Mouse (Mus musculus) midbrain, embryonic 11.5 days (tissue): ENCODE data around the gene Rpl7a. TPM values are rescaled to one million over a fixed set of nuclear protein-coding genes. Genes with fewer than 3 reads are reported as not detected.

Source experiments
- ATAC-seq: fragments of 200-750 bp; cut with Nextera tagmentation; 2 replicates; pipeline ENCODE4 v1.8.0; 2017; ENCODE audit warnings: moderate TSS enrichment, moderate library complexity; ENCODE audit not compliant: low FRiP score
- DNase-seq: peaks from one replicate; pipeline ENCODE4 v3.0.0; 2015; ENCODE audit warnings: low spot score; ENCODE audit errors: missing footprints
- H3K27ac ChIP-seq: fragments of 300-500 bp; sonication (generic); 2 replicates; pipeline ENCODE4 v1.5.1; 2014; ENCODE audit warnings: low read depth, low read length
- H3K27me3 ChIP-seq: fragments of 300-500 bp; sonication (generic); 2 replicates; pipeline ENCODE4 v1.6.1; 2014; ENCODE audit warnings: mild to moderate bottlenecking, low read length, moderate library complexity, mixed read lengths; ENCODE audit not compliant: control insufficient read depth, insufficient read depth
- H3K36me3 ChIP-seq: fragments of 300-500 bp; sonication (generic); 2 replicates; pipeline ENCODE4 v1.6.1; 2014; ENCODE audit warnings: mild to moderate bottlenecking, low read length, moderate library complexity, mixed read lengths; ENCODE audit not compliant: control insufficient read depth, insufficient read depth
- H3K4me1 ChIP-seq: fragments of 300-500 bp; sonication (generic); 2 replicates; pipeline ENCODE4 v1.6.1; 2014; ENCODE audit warnings: low read length; ENCODE audit not compliant: control insufficient read depth, insufficient read depth
- H3K4me2 ChIP-seq: fragments of 300-500 bp; sonication (generic); 2 replicates; pipeline ENCODE4 v1.6.1; 2014; ENCODE audit warnings: mild to moderate bottlenecking, moderate library complexity
- H3K4me3 ChIP-seq: fragments of 300-500 bp; sonication (generic); 2 replicates; pipeline ENCODE4 v1.5.1; 2014; ENCODE audit warnings: low read depth, low read length
- H3K9ac ChIP-seq: fragments of 300-500 bp; sonication (generic); 2 replicates; pipeline ENCODE4 v1.6.1; 2014; ENCODE audit warnings: low read length
- H3K9me3 ChIP-seq: fragments of 300-500 bp; sonication (generic); 2 replicates; pipeline ENCODE4 v1.6.1; 2016; ENCODE audit warnings: low read length; ENCODE audit not compliant: control insufficient read depth
- WGBS: fragments of 180-500 bp; shearing (Covaris S2); extraction: QIAGEN DNeasy Blood & Tissue Kit; methylation state at CpG from one replicate; pipeline ENCODE4 v1.1.7; 2014; 5-methylcytosine and 5-hydroxymethylcytosine counted together
- polyA plus RNA-seq: library from polyadenylated mRNA; unstranded; fragments of >200 nt; fragmentation: Nextera tagmentation; extraction: Ambion mirVana; gene quantifications from 2 replicates; pipeline ENCODE4 v1.2.1, GENCODE M21; 2014

The Rpl7a gene
- polyA plus RNA-seq, 1 experiment from 2014 or later = 654 TPM

DNA sequence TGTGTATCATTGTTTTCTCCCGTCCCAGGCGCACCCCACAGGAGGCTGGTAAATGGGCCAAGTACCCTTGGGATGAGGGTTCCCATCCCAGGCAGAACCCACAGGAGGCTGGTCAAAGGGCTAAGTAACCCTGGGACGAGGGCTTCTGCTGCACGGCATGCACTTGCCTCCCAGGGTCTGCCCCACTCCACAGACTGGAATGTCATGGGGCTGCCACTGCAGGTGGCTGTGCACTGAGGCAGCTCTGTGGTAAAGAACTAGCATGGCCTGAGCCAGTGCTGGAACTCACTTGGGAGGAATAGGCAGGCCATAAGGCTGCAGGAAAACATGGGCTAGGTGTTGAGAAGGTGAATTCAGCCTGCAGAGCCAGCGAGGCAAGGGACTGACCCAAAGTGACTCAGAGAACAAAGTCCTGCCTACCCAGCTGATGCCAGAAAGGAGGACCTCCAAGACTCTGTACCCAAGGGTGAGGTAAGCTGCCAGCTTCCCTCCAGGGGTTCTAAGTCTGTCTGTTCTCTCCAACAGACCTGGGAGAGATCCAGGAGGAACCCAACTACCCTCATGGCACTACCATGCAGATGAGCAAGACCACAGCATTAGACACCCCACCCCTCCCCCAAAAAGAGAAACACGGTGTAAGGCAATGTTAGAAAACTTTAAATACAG, 9.8 kb downstream of the Rpl7a start:
- 83% methylated on average over 6 of the region's 6 CpGs for WGBS
- no peak overlapping the region for H3K27ac ChIP-seq
- H3K4me2 ChIP-seq = no peak overlapping the region
- H3K9ac ChIP-seq = no peak overlapping the region
- H3K9me3 ChIP-seq = no peaks in the 10 kb centered on the region
- DNase-seq (no peak), ATAC-seq (no peak)
- peaks cover 41% of the 10 kb centered on the region for H3K36me3 ChIP-seq
- H3K4me1 ChIP-seq = peaks cover 16% of the 10 kb centered on the region
- no peak overlapping the region for H3K4me3 ChIP-seq
- H3K27me3 ChIP-seq = no peaks in the 10 kb centered on the region

DNA sequence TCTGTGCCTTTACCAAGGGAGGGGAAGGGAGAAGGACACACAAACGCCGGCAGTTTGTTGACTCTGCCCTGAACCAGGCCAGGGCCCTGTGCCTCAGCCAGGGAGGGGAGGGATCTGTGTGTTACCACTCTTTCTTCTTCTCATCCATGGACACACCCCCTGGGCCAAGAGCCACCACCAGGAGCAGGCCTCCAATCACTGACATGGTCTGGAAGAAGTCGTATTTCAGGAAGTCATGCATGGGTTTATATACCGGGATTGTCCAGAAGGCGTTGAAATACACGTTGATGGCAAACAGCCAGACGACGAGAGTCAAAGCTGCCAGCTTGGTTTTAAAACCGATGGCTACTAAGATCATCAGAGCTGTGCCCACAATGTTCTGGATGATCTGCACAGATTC, 11.2 kb downstream of the Rpl7a start:
- no peak for ATAC-seq
- no peak overlapping the region for H3K4me2 ChIP-seq
- no peak overlapping the region for H3K4me3 ChIP-seq
- H3K27ac ChIP-seq = no peak overlapping the region
- WGBS = 91% methylated on average over 9 of the region's 9 CpGs
- H3K9ac ChIP-seq = no peak overlapping the region
- peaks cover 8% of the 10 kb centered on the region for H3K4me1 ChIP-seq
- no peak for DNase-seq
- no peaks in the 10 kb centered on the region for H3K9me3 ChIP-seq
- H3K27me3 ChIP-seq = no peaks in the 10 kb centered on the region
- peaks cover 49% of the 10 kb centered on the region for H3K36me3 ChIP-seq

DNA sequence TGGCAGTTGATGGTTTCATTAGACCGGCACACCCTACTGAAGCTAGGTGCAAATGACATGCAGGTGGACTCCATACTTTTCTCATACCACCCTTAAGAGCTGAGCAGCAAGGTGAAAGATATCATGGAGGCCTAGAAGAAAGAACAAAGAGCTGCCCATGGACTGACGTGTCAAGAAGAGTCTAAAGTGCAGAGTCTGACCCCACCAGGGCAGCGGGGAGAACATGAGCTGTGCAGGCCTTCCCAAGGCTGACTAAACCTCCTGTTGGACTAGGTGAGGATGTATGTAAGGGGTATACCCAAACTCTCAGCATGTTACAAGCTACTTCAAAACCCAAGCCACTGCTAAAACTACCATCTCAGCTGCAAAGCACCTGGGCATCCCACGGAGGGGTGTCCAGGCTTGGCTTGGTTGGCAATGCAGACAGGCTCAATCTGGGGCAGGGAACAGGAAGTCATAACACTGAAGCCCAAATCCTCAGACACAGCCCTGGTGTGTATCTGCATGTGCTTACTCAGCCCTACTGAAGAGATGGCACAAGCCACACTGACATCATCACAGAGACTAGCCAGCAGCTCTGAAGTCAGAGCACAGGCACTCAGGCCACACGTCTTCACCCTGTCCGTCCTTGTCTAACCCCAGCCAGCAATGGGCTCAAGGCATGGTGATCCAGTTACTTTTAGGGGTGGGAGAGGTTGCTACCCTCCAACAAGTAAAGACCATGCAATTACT, 17.3 kb downstream of the Rpl7a start:
- no peaks in the 10 kb centered on the region for H3K9me3 ChIP-seq
- peaks cover 28% of the 10 kb centered on the region for H3K36me3 ChIP-seq
- no peak for DNase-seq
- no peak overlapping the region for H3K27ac ChIP-seq
- H3K9ac ChIP-seq = no peak overlapping the region; the same call in 1 of the 2 replicates
- H3K4me2 ChIP-seq = no peak overlapping the region
- no peak for ATAC-seq
- H3K4me3 ChIP-seq = no peak overlapping the region
- 93% methylated on average over 6 of the region's 6 CpGs for WGBS
- H3K4me1 ChIP-seq = peaks cover 8% of the 10 kb centered on the region
- no peaks in the 10 kb centered on the region for H3K27me3 ChIP-seq

DNA sequence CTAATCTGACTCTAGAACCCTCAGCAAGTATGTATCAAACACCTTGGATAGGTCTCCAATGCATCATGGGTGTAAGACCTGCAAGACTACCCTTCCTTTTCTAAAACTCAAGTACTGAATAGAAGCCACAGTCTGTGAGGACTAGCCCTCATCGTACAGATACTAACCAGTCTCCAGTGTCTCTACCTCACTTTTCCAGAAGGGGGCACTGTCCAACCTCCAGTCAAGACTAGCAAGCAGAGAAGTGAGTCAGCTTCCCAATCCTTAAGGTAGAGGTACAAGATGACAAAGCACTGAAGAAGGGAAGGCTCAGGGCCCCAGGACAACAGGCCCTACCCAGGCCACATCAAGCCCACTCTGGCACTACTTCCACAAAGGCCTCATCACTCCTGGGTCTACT, 19.8 kb downstream of the Rpl7a start:
- Histone ChIP-seq H3K4me2 (no peak overlapping the region), H3K9ac (no peak overlapping the region), H3K27ac (no peak overlapping the region), H3K4me1 (peaks cover 8% of the 10 kb centered on the region), H3K9me3 (no peaks in the 10 kb centered on the region), H3K36me3 (peaks cover 7% of the 10 kb centered on the region), H3K27me3 (no peaks in the 10 kb centered on the region), H3K4me3 (no peak overlapping the region)
- peak; percentile 93 for DNase-seq
- no peak for ATAC-seq
- 56% methylated on average over 1 of the region's 1 CpGs for WGBS

DNA sequence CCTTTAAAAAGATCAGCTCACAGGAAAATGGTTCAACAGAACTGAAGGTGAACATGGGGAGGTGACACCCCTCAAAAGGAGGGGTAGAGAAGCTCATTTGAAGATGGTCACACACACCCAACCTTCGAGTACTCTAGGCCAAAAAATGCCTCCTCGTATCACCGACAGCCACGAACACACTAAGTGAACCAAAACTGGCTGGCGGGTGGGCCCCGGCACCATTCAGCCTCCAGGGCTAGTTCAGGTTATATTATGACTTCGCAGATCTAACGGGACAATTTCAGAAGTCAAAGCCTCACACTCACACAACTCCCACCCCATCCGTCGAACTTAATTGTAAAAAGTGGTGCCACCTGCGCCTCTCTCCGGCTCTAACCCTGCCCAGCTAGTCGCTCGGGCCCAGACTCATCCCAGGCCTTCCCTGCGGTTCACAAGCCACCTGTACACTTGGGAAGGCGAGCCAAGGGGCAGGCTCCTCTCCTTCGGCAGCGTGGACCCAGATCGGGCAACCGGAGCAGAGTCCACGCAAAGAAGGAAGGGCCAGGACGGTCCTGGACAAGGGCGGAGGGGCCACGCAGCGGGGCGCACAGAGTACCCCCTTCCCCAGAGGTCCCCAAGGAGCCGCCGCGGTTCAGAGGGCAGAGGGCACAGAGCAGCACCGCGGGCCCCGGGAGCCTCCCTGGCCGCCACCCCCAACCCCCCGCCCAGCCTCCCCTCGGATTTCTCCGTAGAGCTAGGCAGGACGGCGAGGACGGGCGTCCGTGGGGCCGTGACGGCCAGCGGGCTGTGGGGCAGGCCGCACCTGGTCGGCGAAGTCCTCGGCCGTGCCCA, 22.1 kb downstream of the Rpl7a start:
- Histone ChIP-seq H3K9ac (peak overlapping the region; percentile 97), H3K4me2 (peak overlapping the region; percentile 86), H3K4me3 (peak overlapping the region; percentile 97), H3K27me3 (no peaks in the 10 kb centered on the region), H3K4me1 (peaks cover 8% of the 10 kb centered on the region), H3K27ac (peak overlapping the region; percentile 68), H3K36me3 (no peaks in the 10 kb centered on the region), H3K9me3 (no peaks in the 10 kb centered on the region)
- 3% methylated on average over 38 of the region's 49 CpGs for WGBS
- ATAC-seq = no peak
- DNase-seq = peak; percentile 86

DNA sequence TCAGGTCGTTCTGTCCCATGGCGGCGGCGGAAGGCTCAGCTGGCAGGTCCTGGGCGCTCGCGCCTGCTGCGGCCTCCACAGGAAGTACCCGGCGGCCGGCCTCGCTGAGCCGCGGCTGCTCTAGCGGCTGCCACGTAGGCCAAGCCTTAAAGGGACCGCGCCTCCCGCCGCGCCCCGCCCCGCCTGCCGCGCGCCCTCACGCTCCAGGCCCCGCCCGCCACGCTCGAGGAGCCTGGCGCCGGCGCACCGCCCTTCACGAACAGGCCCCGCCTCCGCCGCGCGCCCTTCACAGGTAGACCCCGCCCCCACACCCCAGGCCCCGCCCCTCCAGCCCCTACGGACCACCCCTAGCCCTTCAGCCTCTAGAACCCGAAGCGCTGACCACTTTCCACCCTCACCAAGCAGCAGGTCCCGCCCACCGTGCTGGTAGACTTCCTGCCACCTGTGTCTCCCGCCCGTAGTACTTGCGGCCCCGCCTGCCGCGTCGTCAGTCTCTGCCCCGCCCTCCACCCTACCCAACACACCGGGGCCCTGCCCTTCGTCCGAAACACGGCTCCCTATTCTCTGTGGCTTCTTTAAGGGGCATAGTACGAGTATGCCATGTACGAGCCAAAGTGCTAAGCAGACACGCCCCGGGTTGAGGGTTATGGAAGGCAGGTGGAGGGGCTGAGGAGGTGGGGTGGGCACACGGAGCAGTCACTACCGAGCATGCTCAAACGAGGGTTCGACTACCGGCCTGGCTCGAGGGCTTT, 22.9 kb downstream of the Rpl7a start, which contains the start of the genes Surf4 and Stkld1:
Gene Surf4 (minus strand): TSS at position 625 of the 752 bp plus-strand sequence.
Gene Stkld1 (plus strand): TSS at position 744 of the 752 bp plus-strand sequence.
- peaks cover 8% of the 10 kb centered on the region for H3K4me1 ChIP-seq
- ATAC-seq (peak; percentile 96), DNase-seq (peak; percentile 99)
- WGBS = 1% methylated on average over 43 of the region's 70 CpGs
- peak within 1 kb of the TSS; percentile 97 for H3K4me3 ChIP-seq
- H3K36me3 ChIP-seq = no peaks in the 10 kb centered on the region
- H3K9ac ChIP-seq = peak within 1 kb of the TSS; percentile 97
- H3K4me2 ChIP-seq = peak within 1 kb of the TSS; percentile 86
- no peaks in the 10 kb centered on the region for H3K9me3 ChIP-seq
- H3K27ac ChIP-seq = peak within 1 kb of the TSS; percentile 68
- H3K27me3 ChIP-seq = no peaks in the 10 kb centered on the region

DNA sequence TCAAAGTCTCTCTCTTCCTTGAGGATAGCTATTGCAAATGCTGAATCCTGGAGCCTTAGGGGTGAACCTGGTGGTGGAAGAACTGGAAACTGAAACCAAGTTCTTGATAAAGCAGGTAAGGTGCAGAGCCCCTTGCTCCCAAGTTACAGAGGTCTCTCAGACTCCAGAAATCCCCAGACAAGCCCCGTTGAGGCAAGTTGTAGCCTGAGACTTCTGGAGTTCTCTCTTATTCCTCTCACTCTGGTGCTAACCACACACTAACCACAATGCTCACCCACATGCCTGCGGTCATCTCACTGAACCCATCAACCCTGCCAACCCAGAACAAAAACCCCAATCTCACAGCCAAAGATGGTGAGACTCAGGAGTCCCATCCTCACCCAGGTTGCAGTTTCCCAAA, 24.7 kb downstream of the Rpl7a start:
- no peak for ATAC-seq

DNA sequence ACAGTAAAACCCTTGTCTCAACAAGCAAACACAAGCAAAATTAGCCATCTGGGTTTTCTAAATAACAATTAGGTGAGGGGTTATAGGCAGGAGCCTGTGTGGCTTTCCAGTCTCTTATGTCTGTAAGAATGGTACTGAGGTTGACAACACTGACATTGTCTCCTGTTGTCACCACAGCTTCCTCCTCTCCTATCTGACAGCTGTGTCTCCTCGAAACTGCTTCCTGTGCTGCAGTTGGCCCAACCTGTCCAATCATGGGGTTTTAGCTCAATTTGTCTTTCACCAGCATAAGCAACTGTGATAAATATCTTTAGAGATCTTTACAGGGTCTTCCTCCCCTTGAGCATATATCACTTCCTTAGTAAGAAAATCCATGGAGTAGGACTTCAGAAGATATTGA, 25.9 kb downstream of the Rpl7a start:
- Histone ChIP-seq H3K36me3 (no peaks in the 10 kb centered on the region), H3K4me2 (no peak overlapping the region), H3K9me3 (no peaks in the 10 kb centered on the region), H3K27me3 (no peaks in the 10 kb centered on the region), H3K4me1 (peaks cover 8% of the 10 kb centered on the region), H3K9ac (no peak overlapping the region), H3K27ac (no peak overlapping the region), H3K4me3 (no peak overlapping the region)
- ATAC-seq (no peak), DNase-seq (no peak)
- WGBS = 78% methylated on average over 1 of the region's 1 CpGs

More for the DNA sequence above, 24.7 kb downstream of the Rpl7a start:
- DNase-seq = no peak
- no peaks in the 10 kb centered on the region for H3K9me3 ChIP-seq
- no peak overlapping the region for H3K4me2 ChIP-seq
- H3K27me3 ChIP-seq = no peaks in the 10 kb centered on the region
- no peak overlapping the region for H3K4me3 ChIP-seq
- no peak overlapping the region for H3K27ac ChIP-seq
- no peak overlapping the region for H3K9ac ChIP-seq
- no peaks in the 10 kb centered on the region for H3K36me3 ChIP-seq
- peaks cover 8% of the 10 kb centered on the region for H3K4me1 ChIP-seq
- 85% methylated on average over 2 of the region's 2 CpGs for WGBS
